Mouse (Mus musculus) embryonic facial prominence, embryonic 11.5 days (tissue): Measurements from ENCODE around the gene C2cd4d. TPM values are rescaled to one million over a fixed set of nuclear protein-coding genes. Genes with fewer than 3 reads are reported as not detected.

Experiments
- ATAC-seq: fragments of 200-750 bp; cut with Nextera tagmentation; replicated peaks from 2 replicates; pipeline ENCODE4 v1.8.0; 2017; ENCODE audit warnings: low read depth; ENCODE audit not compliant: insufficient number of reproducible peaks, low FRiP score, low TSS enrichment
- DNase-seq: peaks from one replicate; pipeline ENCODE4 v3.0.0-alpha.2; 2015; ENCODE audit warnings: low spot score
- H3K27ac ChIP-seq: fragments of 300-500 bp; sonication (generic); replicated peaks from 2 replicates; pipeline ENCODE4 v1.5.1; 2014; ENCODE audit warnings: mild to moderate bottlenecking, low read depth, low read length, control low read depth
- H3K27me3 ChIP-seq: fragments of 300-500 bp; sonication (generic); 2 replicates; pipeline ENCODE4 v1.6.1; 2014; ENCODE audit warnings: mild to moderate bottlenecking, low read length, moderate library complexity, mixed read lengths; ENCODE audit not compliant: control insufficient read depth, insufficient read depth
- H3K36me3 ChIP-seq: fragments of 300-500 bp; sonication (generic); replicated peaks from 2 replicates; pipeline ENCODE4 v1.6.1; 2014; ENCODE audit warnings: low read depth, mild to moderate bottlenecking, low read length, moderate library complexity, mixed read lengths; ENCODE audit not compliant: control insufficient read depth, insufficient read depth
- H3K4me1 ChIP-seq: fragments of 300-500 bp; sonication (generic); 2 replicates; pipeline ENCODE4 v1.6.1; 2014; ENCODE audit warnings: low read length, mixed read lengths; ENCODE audit not compliant: control insufficient read depth, insufficient read depth
- H3K4me2 ChIP-seq: fragments of 300-500 bp; sonication (generic); 2 replicates; pipeline ENCODE4 v1.6.1; 2014; ENCODE audit warnings: low read depth, mild to moderate bottlenecking, control low read depth, low read length, moderate library complexity
- H3K4me3 ChIP-seq: fragments of 300-500 bp; sonication (generic); 2 replicates; pipeline ENCODE4 v1.5.1; 2014; ENCODE audit warnings: low read depth, low read length, control low read depth
- H3K9ac ChIP-seq: fragments of 300-500 bp; sonication (generic); replicated peaks from 2 replicates; pipeline ENCODE4 v1.6.1; 2014; ENCODE audit warnings: mild to moderate bottlenecking, control low read depth, low read length
- H3K9me3 ChIP-seq: fragments of 300-500 bp; sonication (generic); replicated peaks from 2 replicates; pipeline ENCODE4 v1.6.1; 2016; ENCODE audit warnings: mild to moderate bottlenecking, low read length, inconsistent platforms, mixed read lengths; ENCODE audit not compliant: control insufficient read depth
- WGBS: fragments of 180-500 bp; shearing (Covaris S2); extraction: QIAGEN DNeasy Blood & Tissue Kit; methylation state at CpG from one replicate; pipeline ENCODE4 v1.1.7; 2014; 5-methylcytosine and 5-hydroxymethylcytosine counted together
- polyA plus RNA-seq: library from polyadenylated mRNA; unstranded; fragments of >200 nt; fragmentation: Nextera tagmentation; extraction: Ambion mirVana; gene quantifications from 2 replicates; pipeline ENCODE4 v1.2.1, GENCODE M21; 2014

C2cd4d gene
- polyA plus RNA-seq, 1 experiment from 2014 or later, result 0.88 TPM

- peaks cover 6% of the 10 kb centered on the region; the same call in 1 of the 2 replicates for H3K4me1 ChIP-seq
- 21% methylated on average over 13 of the region's 13 CpGs for WGBS
- no peak overlapping the region for H3K27ac ChIP-seq
- no peak overlapping the region for H3K4me2 ChIP-seq
- H3K9ac ChIP-seq, result no peak overlapping the region
- no peak overlapping the region for H3K4me3 ChIP-seq
- ATAC-seq (no peak), DNase-seq (no peak)
- no peaks in the 10 kb centered on the region; the same call in 1 of the 2 replicates for H3K27me3 ChIP-seq
- no peaks in the 10 kb centered on the region for H3K9me3 ChIP-seq
- H3K36me3 ChIP-seq, result no peaks in the 10 kb centered on the region
Observed at GRCm38 (mm10) chr3:94377028-94377923, 15.0 kb downstream of the C2cd4d start.

- H3K9ac ChIP-seq, result no peak overlapping the region
- H3K4me2 ChIP-seq, result no peak overlapping the region
- no peaks in the 10 kb centered on the region for H3K4me1 ChIP-seq
- WGBS, result 20% methylated on average over 9 of the region's 9 CpGs
- no peak overlapping the region for H3K27ac ChIP-seq
- no peaks in the 10 kb centered on the region; the same call in 1 of the 2 replicates for H3K27me3 ChIP-seq
- H3K9me3 ChIP-seq, result no peaks in the 10 kb centered on the region
- ATAC-seq (no peak), DNase-seq (no peak)
- H3K4me3 ChIP-seq, result no peak overlapping the region
- H3K36me3 ChIP-seq, result no peaks in the 10 kb centered on the region
Observed at GRCm38 (mm10) chr3:94379831-94380510, 17.7 kb downstream of the C2cd4d start.

- Histone ChIP-seq H3K27ac (no peak overlapping the region), H3K4me1 (no peaks in the 10 kb centered on the region), H3K36me3 (no peaks in the 10 kb centered on the region), H3K4me3 (no peak overlapping the region), H3K9ac (no peak overlapping the region), H3K9me3 (no peaks in the 10 kb centered on the region), H3K4me2 (no peak overlapping the region), H3K27me3 (no peaks in the 10 kb centered on the region)
- 66% methylated on average over 5 of the region's 5 CpGs for WGBS
- DNase-seq, result no peak
- no peak for ATAC-seq
Observed at GRCm38 (mm10) chr3:94382308-94382707, 20.1 kb downstream of the C2cd4d start.

- ATAC-seq (no peak), DNase-seq (no peak)
- Histone ChIP-seq H3K4me2 (no peak overlapping the region), H3K36me3 (no peaks in the 10 kb centered on the region), H3K4me1 (no peaks in the 10 kb centered on the region), H3K27ac (no peak overlapping the region), H3K9me3 (no peaks in the 10 kb centered on the region), H3K9ac (no peak overlapping the region), H3K27me3 (no peaks in the 10 kb centered on the region), H3K4me3 (no peak overlapping the region)
- WGBS, result 64% methylated on average over 3 of the region's 3 CpGs
Observed at GRCm38 (mm10) chr3:94383476-94383875, 21.2 kb downstream of the C2cd4d start.

- H3K36me3 ChIP-seq, result no peaks in the 10 kb centered on the region
- no peak overlapping the region for H3K4me2 ChIP-seq
- no peaks in the 10 kb centered on the region for H3K27me3 ChIP-seq
- DNase-seq (no peak), ATAC-seq (no peak)
- H3K4me1 ChIP-seq, result no peaks in the 10 kb centered on the region
- no peak overlapping the region for H3K4me3 ChIP-seq
- no peaks in the 10 kb centered on the region for H3K9me3 ChIP-seq
- 70% methylated on average over 4 of the region's 4 CpGs for WGBS
- H3K27ac ChIP-seq, result no peak overlapping the region
- no peak overlapping the region for H3K9ac ChIP-seq
Observed at GRCm38 (mm10) chr3:94386671-94387070, 24.4 kb downstream of the C2cd4d start.

- H3K4me2 ChIP-seq, result no peak overlapping the region
- WGBS, result 85% methylated on average over 10 of the region's 10 CpGs
- no peak overlapping the region for H3K27ac ChIP-seq
- H3K27me3 ChIP-seq, result no peaks in the 10 kb centered on the region
- no peak for DNase-seq
- H3K4me3 ChIP-seq, result no peak overlapping the region
- no peaks in the 10 kb centered on the region for H3K36me3 ChIP-seq
- ATAC-seq, result no peak
- no peaks in the 10 kb centered on the region for H3K9me3 ChIP-seq
- no peaks in the 10 kb centered on the region for H3K4me1 ChIP-seq
- no peak overlapping the region for H3K9ac ChIP-seq
Observed at GRCm38 (mm10) chr3:94387391-94387790, 25.2 kb downstream of the C2cd4d start.

- Histone ChIP-seq H3K9me3 (no peaks in the 10 kb centered on the region), H3K9ac (no peak overlapping the region), H3K36me3 (no peaks in the 10 kb centered on the region), H3K27ac (no peak overlapping the region), H3K4me1 (no peaks in the 10 kb centered on the region), H3K4me2 (no peak overlapping the region), H3K27me3 (no peaks in the 10 kb centered on the region), H3K4me3 (no peak overlapping the region)
- DNase-seq (no peak), ATAC-seq (no peak)
- WGBS, result 78% methylated on average over 5 of the region's 5 CpGs
Observed at GRCm38 (mm10) chr3:94388047-94388446, 25.8 kb downstream of the C2cd4d start.

GRCm38 (mm10) chr3:94389420-94389819, 27.2 kb downstream of the C2cd4d start:
- no peaks in the 10 kb centered on the region for H3K27me3 ChIP-seq
- WGBS, result 95% methylated on average over 16 of the region's 16 CpGs
- no peak overlapping the region for H3K9ac ChIP-seq
- no peak overlapping the region for H3K4me2 ChIP-seq
- H3K4me3 ChIP-seq, result no peak overlapping the region
- H3K9me3 ChIP-seq, result no peaks in the 10 kb centered on the region
- DNase-seq (no peak), ATAC-seq (no peak)
- H3K27ac ChIP-seq, result no peak overlapping the region
- H3K4me1 ChIP-seq, result no peaks in the 10 kb centered on the region
- H3K36me3 ChIP-seq, result no peaks in the 10 kb centered on the region
